ENCODE assay signal across 16 mouse cellular contexts in genomic region chr11:101647093-101647492, GRCm38 (mm10). TPM values are rescaled to one million over a fixed set of nuclear protein-coding genes. Genes with fewer than 3 reads are reported as not detected.
"Had no signal": no experiment of that assay in that cellular context is flagged by ENCODE, and none has a peak within 500 bp of the region (broad histone marks: within the 10 kb centered on the region; RNA-seq: fewer than 3 reads in every experiment).

No protein-coding gene starts in this region.

RNA-seq across cellular contexts. Expression of gene Gm11634, which starts 48.0 kb away (rescaled TPM):
- total RNA-seq: megakaryocyte, adult 5-6 weeks; megakaryocyte-erythroid progenitor cell, adult 5-6 weeks had no signal
- polyA plus RNA-seq: liver, embryonic 13.5 days; liver, postnatal 0 days; lung, adult 2 months; lung, embryonic 16.5 days; midbrain, embryonic 13.5 days; midbrain, embryonic 16.5 days; myocyte; neural tube, embryonic 11.5 days; neural tube, embryonic 14.5 days; small intestine, adult 2 months; stomach, embryonic 14.5 days; stomach, embryonic 16.5 days; thymus, adult 2 months; urinary bladder, adult 2 months had no signal
